ENCODE assay signal across 27 mouse cellular contexts in genomic region chr1:36970918-36971617, GRCm38 (mm10). TPM values are rescaled to one million over a fixed set of nuclear protein-coding genes. Genes with fewer than 3 reads are reported as not detected.
"Had no signal": no experiment of that assay in that cellular context is flagged by ENCODE, and none has a peak within 500 bp of the region (broad histone marks: within the 10 kb centered on the region; RNA-seq: fewer than 3 reads in every experiment).

No protein-coding gene starts in this region.

- DNase-seq: gastrocnemius, adult 2 months; gastrocnemius, postnatal 10 days; gastrocnemius, postnatal 25 days; heart, adult 2 months; heart, postnatal 10 days; heart, postnatal 4 days; kidney, adult 11 months; kidney, adult 2 months; kidney, adult 9 months; kidney, postnatal 14 days; kidney, postnatal 36 days; layer of hippocampus, adult 9-11 months; layer of hippocampus, postnatal 36 days; liver; liver, embryonic 13.5 days had no signal

- H3K4me2 ChIP-seq: heart, embryonic 12.5 days; hindbrain, embryonic 12.5 days; hindbrain, embryonic 14.5 days; kidney, embryonic 15.5 days; limb, embryonic 12.5 days; liver, embryonic 11.5 days; liver, embryonic 13.5 days had no signal

- H3K9ac ChIP-seq: heart, embryonic 12.5 days; hindbrain, embryonic 12.5 days; hindbrain, embryonic 14.5 days; kidney, embryonic 15.5 days; limb, embryonic 12.5 days; liver, embryonic 13.5 days had no signal

- H3K4me1 ChIP-seq: heart, embryonic 12.5 days; hindbrain, embryonic 10.5 days; hindbrain, embryonic 12.5 days; kidney, embryonic 15.5 days; limb, embryonic 10.5 days; limb, embryonic 12.5 days; liver, embryonic 13.5 days had no signal

- H3K9me3 ChIP-seq: hindbrain, embryonic 10.5 days; hindbrain, embryonic 12.5 days; kidney, embryonic 15.5 days; limb, embryonic 10.5 days; limb, embryonic 12.5 days; liver, embryonic 13.5 days had no signal

- H3K27ac ChIP-seq: gastrocnemius, adult 2 months; heart, adult 2 months; hindbrain, embryonic 10.5 days; hindbrain, embryonic 12.5 days; hindbrain, embryonic 14.5 days; kidney, embryonic 15.5 days; kidney, postnatal 0 days; limb, embryonic 10.5 days; limb, embryonic 12.5 days; liver, embryonic 13.5 days had no signal

- H3K4me3 ChIP-seq: gastrocnemius, adult 2 months; heart, adult 2 months; heart, embryonic 12.5 days; hindbrain, embryonic 10.5 days; hindbrain, embryonic 12.5 days; kidney, embryonic 15.5 days; limb, embryonic 10.5 days; limb, embryonic 12.5 days; liver, embryonic 13.5 days had no signal

- ATAC-seq: hindbrain, embryonic 16.5 days; inflammation-experienced regulatory T-cells, adult 6 months had no signal

- H3K27me3 ChIP-seq: heart, embryonic 12.5 days; hindbrain, embryonic 12.5 days; kidney, embryonic 15.5 days; limb, embryonic 12.5 days; liver, embryonic 13.5 days had no signal

- H3K36me3 ChIP-seq: heart, embryonic 12.5 days; hindbrain, embryonic 10.5 days; hindbrain, embryonic 12.5 days; kidney, embryonic 15.5 days; limb, embryonic 10.5 days; limb, embryonic 12.5 days; liver, embryonic 13.5 days had no signal

RNA-seq across cellular contexts. Expression of gene Vwa3b, which starts 55.3 kb away (rescaled TPM):
- total RNA-seq: granulocyte monocyte progenitor cell, adult 5-6 weeks had no signal
- polyA plus RNA-seq: heart, embryonic 12.5 days; kidney, embryonic 15.5 days; liver, embryonic 11.5 days; liver, embryonic 13.5 days had no signal
